ENCODE assay signal across 8 mouse cellular contexts in genomic region chr5:64807603-64808002, GRCm38 (mm10). TPM values are rescaled to one million over a fixed set of nuclear protein-coding genes. Genes with fewer than 3 reads are reported as not detected.
DNase-seq lines count a peak whose midpoint lies in the region; ATAC-seq and TF ChIP-seq lines count a peak whose summit lies in the region.

No protein-coding gene starts in this region.

- WGBS in hindbrain, embryonic 12.5 days, result 71% methylated on average over 4 of the region's 4 CpGs
- 69% methylated on average over 4 of the region's 4 CpGs for WGBS in hindbrain, embryonic 11.5 days
- 43% methylated on average over 4 of the region's 4 CpGs for WGBS in forebrain, embryonic 16.5 days
- WGBS in liver, embryonic 14.5 days (ENCODE audit: insufficient replicate concordance), result 13% methylated on average over 4 of the region's 4 CpGs

- no peaks in the 10 kb centered on the region for H3K27me3 ChIP-seq in hindbrain, embryonic 12.5 days
- H3K27me3 ChIP-seq in hindbrain, embryonic 11.5 days (ENCODE audit: control insufficient read depth, insufficient read depth, low read length), result no peaks in the 10 kb centered on the region
- H3K27me3 ChIP-seq in forebrain, embryonic 16.5 days (replicated peaks; ENCODE audit: control insufficient read depth, insufficient read depth, low read length), result no peaks in the 10 kb centered on the region
- no peaks in the 10 kb centered on the region for H3K27me3 ChIP-seq in liver, embryonic 14.5 days (ENCODE audit: control insufficient read depth, insufficient read depth, low read length)

- no peak for DNase-seq in hindbrain, embryonic 11.5 days (ENCODE audit: low spot score)
- peak; percentile 47 for DNase-seq in c-Kit-negative CD71-positive TER-119-positive erythroid progenitor cells, embryonic 14.5 days (ENCODE audit: low read depth, low spot score)
- DNase-seq in liver, embryonic 14.5 days (ENCODE audit: low read depth in 3 of 3, low spot score in 3 of 3), result no peak
- DNase-seq in retina, embryonic 14.5 days (ENCODE audit: low spot score), result no peak
- DNase-seq in adrenal gland, adult 2 months, result no peak
- no peak for DNase-seq in adrenal gland, postnatal 4 days (ENCODE audit: low spot score in 2 of 2)

- peaks cover 62% of the 10 kb centered on the region for H3K4me1 ChIP-seq in hindbrain, embryonic 12.5 days
- H3K4me1 ChIP-seq in hindbrain, embryonic 11.5 days (replicated peaks; ENCODE audit: control insufficient read depth, insufficient read depth, low read length), result peaks cover 15% of the 10 kb centered on the region
- peaks cover 55% of the 10 kb centered on the region for H3K4me1 ChIP-seq in forebrain, embryonic 16.5 days (replicated peaks; ENCODE audit: control insufficient read depth, insufficient read depth, low read length)
- H3K4me1 ChIP-seq in liver, embryonic 14.5 days (replicated peaks; ENCODE audit: control insufficient read depth in 2 of 2, insufficient read depth in 2 of 2, low read length in 1 of 2), result peaks cover 58 to 61% of the 10 kb centered on the region in 2 experiments

- H3K9me3 ChIP-seq in hindbrain, embryonic 12.5 days (replicated peaks), result no peaks in the 10 kb centered on the region
- H3K9me3 ChIP-seq in hindbrain, embryonic 11.5 days (ENCODE audit: control insufficient read depth, low read length), result no peaks in the 10 kb centered on the region
- H3K9me3 ChIP-seq in forebrain, embryonic 16.5 days (ENCODE audit: control insufficient read depth, low read length), result no peaks in the 10 kb centered on the region
- no peaks in the 10 kb centered on the region for H3K9me3 ChIP-seq in liver, embryonic 14.5 days (ENCODE audit: control insufficient read depth, low read length)

- no peak for TF ChIP-seq CTCF in liver, embryonic 14.5 days (IDR thresholded peaks at IDR 0.05; ENCODE audit: low read depth)

- no peak for ATAC-seq in hindbrain, embryonic 12.5 days (ENCODE audit: low FRiP score)
- ATAC-seq in hindbrain, embryonic 11.5 days (ENCODE audit: low FRiP score), result no peak
- ATAC-seq in forebrain, embryonic 16.5 days, result no peak
- no peak for ATAC-seq in liver, embryonic 14.5 days (ENCODE audit: insufficient read depth)

- H3K9ac ChIP-seq in hindbrain, embryonic 12.5 days, result no peak overlapping the region
- H3K9ac ChIP-seq in hindbrain, embryonic 11.5 days (ENCODE audit: low read depth, low read length), result no peak overlapping the region
- peak overlapping the region; percentile 48; the same call in 1 of the 2 replicates for H3K9ac ChIP-seq in forebrain, embryonic 16.5 days (replicated peaks; ENCODE audit: low read depth, low read length)
- peak overlapping the region; percentile 59 for H3K9ac ChIP-seq in liver, embryonic 14.5 days (replicated peaks)

- peak overlapping the region; percentile 31; the same call in 1 of the 2 replicates for H3K4me2 ChIP-seq in hindbrain, embryonic 12.5 days (replicated peaks)
- H3K4me2 ChIP-seq in hindbrain, embryonic 11.5 days (replicated peaks; ENCODE audit: low read depth, low read length), result no peak overlapping the region
- H3K4me2 ChIP-seq in forebrain, embryonic 16.5 days (ENCODE audit: low read length), result peak overlapping the region; percentile 31
- peak overlapping the region; percentile 88 for H3K4me2 ChIP-seq in liver, embryonic 14.5 days (ENCODE audit: low read depth)

- H3K36me3 ChIP-seq in hindbrain, embryonic 12.5 days, result no peaks in the 10 kb centered on the region
- H3K36me3 ChIP-seq in hindbrain, embryonic 11.5 days (ENCODE audit: control insufficient read depth, insufficient read depth, low read length), result no peaks in the 10 kb centered on the region
- no peaks in the 10 kb centered on the region for H3K36me3 ChIP-seq in forebrain, embryonic 16.5 days (ENCODE audit: control insufficient read depth, insufficient read depth)
- H3K36me3 ChIP-seq in liver, embryonic 14.5 days (replicated peaks; ENCODE audit: control insufficient read depth, insufficient read depth, low read depth), result peaks cover 19% of the 10 kb centered on the region

- H3K27ac ChIP-seq in hindbrain, embryonic 12.5 days, result peak overlapping the region; percentile 70; the same call in 1 of the 2 replicates
- H3K27ac ChIP-seq in hindbrain, embryonic 11.5 days (ENCODE audit: low read depth, low read length), result no peak overlapping the region
- peak overlapping the region; percentile 39; the same call in 1 of the 2 replicates for H3K27ac ChIP-seq in forebrain, embryonic 16.5 days (ENCODE audit: low read length)
- peak overlapping the region; percentile 7 for H3K27ac ChIP-seq in liver, embryonic 14.5 days

- no peak overlapping the region for H3K4me3 ChIP-seq in hindbrain, embryonic 12.5 days
- no peak overlapping the region for H3K4me3 ChIP-seq in hindbrain, embryonic 11.5 days (ENCODE audit: low read depth, low read length)
- no peak overlapping the region for H3K4me3 ChIP-seq in forebrain, embryonic 16.5 days (replicated peaks; ENCODE audit: low read length)
- H3K4me3 ChIP-seq in liver, embryonic 14.5 days (ENCODE audit: insufficient read depth in 1 of 2, low read depth in 2 of 2, low read length in 2 of 2), result peak overlapping the region; percentile 1 to 97; a peak in 3 of 4 replicates

- TF ChIP-seq EP300 in liver, embryonic 14.5 days (IDR thresholded peaks at IDR 0.05; ENCODE audit: low read depth), result no peak

RNA-seq across cellular contexts. Expression of gene Klf3, which starts 4.4 kb away (rescaled TPM):
- polyA plus RNA-seq in hindbrain, embryonic 12.5 days (2016; fragmentation: Nextera tagmentation; extraction: Ambion mirVana), result 44.6 and 50.7 TPM in 2 replicates
- 35.3 and 47.2 TPM in 2 replicates for polyA plus RNA-seq in hindbrain, embryonic 11.5 days (2014; fragmentation: Nextera tagmentation; extraction: Ambion mirVana)
- polyA plus RNA-seq in forebrain, embryonic 16.5 days (2015; fragmentation: Nextera tagmentation; extraction: Ambion mirVana), result 30.9 and 32.9 TPM in 2 replicates
- polyA plus RNA-seq in liver, embryonic 14.5 days (2012; rRNA removed), result 34.2 and 42.8 TPM in 2 replicates
- polyA plus RNA-seq in liver, embryonic 14.5 days (2014; fragmentation: Nextera tagmentation; extraction: Ambion mirVana), result 69.8 and 83.9 TPM in 2 replicates
- 10 to 100 TPM; 62.1 to 69.2 TPM for total RNA-seq in adrenal gland, adult 2 months (2021)
- polyA plus RNA-seq in adrenal gland, adult 2 months (2012; rRNA removed), result 80.7 and 83.2 TPM in 2 replicates
- 10 to 100 TPM; 87.3 to 91.7 TPM for total RNA-seq in adrenal gland, postnatal 4 days (2021)

Comparison
In these comparisons a context has a peak if more than half of its experiments do, and no peak if none do; other contexts are left out.
1. H3K4me3 ChIP-seq: peak in liver, embryonic 14.5 days (2 of 2); none in hindbrain, embryonic 12.5 days (single experiment), hindbrain, embryonic 11.5 days (single experiment) and forebrain, embryonic 16.5 days (single experiment).
2. H3K9ac ChIP-seq: peak in forebrain, embryonic 16.5 days (single experiment) and liver, embryonic 14.5 days (single experiment); none in hindbrain, embryonic 12.5 days (single experiment) and hindbrain, embryonic 11.5 days (single experiment).